Mouse (Mus musculus): ENCODE results near the gene Zzef1. TPM values are rescaled to one million over a fixed set of nuclear protein-coding genes. Genes with fewer than 3 reads are reported as not detected.

Gene Zzef1
- total and polyA plus RNA-seq, 3 experiments: 10.5 to 20.8 (median 16.8) TPM

- no peaks in the 10 kb centered on the region for H3K79me2 ChIP-seq (replicated peaks; ENCODE audit: control insufficient read depth, extremely low read depth, insufficient read depth, poor library complexity, severe bottlenecking)
- H3K9ac ChIP-seq (ENCODE audit: insufficient read depth, low read depth): no peak overlapping the region
- H3K27ac ChIP-seq (ENCODE audit: insufficient read depth, low read depth): no peak overlapping the region
- no peaks in the 10 kb centered on the region for H3K9me3 ChIP-seq (replicated peaks; ENCODE audit: low read length)
- H3K4me2 ChIP-seq (ENCODE audit: insufficient read depth, low read depth, poor library complexity, severe bottlenecking): no peak overlapping the region
- dilution Hi-C loops (cut with MboI; ENCODE audit: extremely low pct_ligation_motif_present, extremely low pct_unique_long_range_greater_than_20kb, low sequenced_read_pairs) (no loop called here), in situ Hi-C loops (cut with MboI; ENCODE audit: low pct_ligation_motif_present, low pct_unique_long_range_greater_than_20kb, low sequenced_read_pairs) (no loop called here)
- TF ChIP-seq MAFK (IDR thresholded peaks at IDR 0.05; ENCODE audit: insufficient replicate concordance, low read length): peak; percentile 48; the same call in 1 of the 2 replicates
- TF ChIP-seq USF2 (conservative IDR thresholded peaks at IDR 0.05; ENCODE audit: low read depth, low read length): no peak
- H3K4me3 ChIP-seq (replicated peaks in 1 of 3; ENCODE audit: low read depth in 2 of 3, low read length in 2 of 3, poor library complexity in 1 of 3): no peak overlapping the region
- no peak for DNase-seq (ENCODE audit: extremely low read depth)
- peaks cover 46 to 82% of the 10 kb centered on the region in 2 experiments for H3K36me3 ChIP-seq (replicated peaks in 1 of 2; ENCODE audit: control insufficient read depth in 1 of 2, insufficient read depth in 1 of 2, low read length in 1 of 2)
- H3K27me3 ChIP-seq (replicated peaks): no peaks in the 10 kb centered on the region
- H3K4me1 ChIP-seq (ENCODE audit: control insufficient read depth in 1 of 2, insufficient read depth in 2 of 2): no peaks in the 10 kb centered on the region
These were observed 50.7 kb downstream of the Zzef1 start for GRCm38 (mm10) chr11:72846685-72847084.

- dilution Hi-C loops (cut with MboI; ENCODE audit: extremely low pct_ligation_motif_present, extremely low pct_unique_long_range_greater_than_20kb, low sequenced_read_pairs): no loop called here
- DNase-seq (ENCODE audit: extremely low read depth): no peak
- in situ Hi-C loops (cut with MboI; ENCODE audit: low pct_ligation_motif_present, low pct_unique_long_range_greater_than_20kb, low sequenced_read_pairs): no loop called here
These were observed 52.0 kb downstream of the Zzef1 start for GRCm38 (mm10) chr11:72847831-72848628.

GRCm38 (mm10) chr11:72850419-72851131 lies 54.5 kb downstream of the Zzef1 start:
- peaks cover 64 to 89% of the 10 kb centered on the region in 2 experiments for H3K36me3 ChIP-seq (replicated peaks in 1 of 2; ENCODE audit: control insufficient read depth in 1 of 2, insufficient read depth in 1 of 2, low read length in 1 of 2)
- dilution Hi-C loops (cut with MboI; ENCODE audit: extremely low pct_ligation_motif_present, extremely low pct_unique_long_range_greater_than_20kb, low sequenced_read_pairs): no loop called here
- no peaks in the 10 kb centered on the region for H3K27me3 ChIP-seq (replicated peaks)
- H3K79me2 ChIP-seq (replicated peaks; ENCODE audit: control insufficient read depth, extremely low read depth, insufficient read depth, poor library complexity, severe bottlenecking): no peaks in the 10 kb centered on the region
- H3K4me3 ChIP-seq (replicated peaks in 1 of 3; ENCODE audit: low read depth in 2 of 3, low read length in 2 of 3, poor library complexity in 1 of 3): no peak overlapping the region
- DNase-seq (ENCODE audit: extremely low read depth): no peak
- H3K9ac ChIP-seq (ENCODE audit: insufficient read depth, low read depth): no peak overlapping the region
- no peaks in the 10 kb centered on the region for H3K9me3 ChIP-seq (replicated peaks; ENCODE audit: low read length)
- H3K4me2 ChIP-seq (ENCODE audit: insufficient read depth, low read depth, poor library complexity, severe bottlenecking): no peak overlapping the region
- no peaks in the 10 kb centered on the region for H3K4me1 ChIP-seq (ENCODE audit: control insufficient read depth in 1 of 2, insufficient read depth in 2 of 2)
- H3K27ac ChIP-seq (ENCODE audit: insufficient read depth, low read depth): no peak overlapping the region
- no peak for TF ChIP-seq JUN (IDR thresholded peaks at IDR 0.05; ENCODE audit: insufficient read depth, low read depth, low read length)
- no peak for TF ChIP-seq ZNF384 (IDR thresholded peaks at IDR 0.05; ENCODE audit: low read depth, low read length)
- no peak for TF ChIP-seq ELF1 (IDR thresholded peaks at IDR 0.05; ENCODE audit: low read depth, low read length)
- no peak for TF ChIP-seq BHLHE40 (IDR thresholded peaks at IDR 0.05; ENCODE audit: low read depth, low read length)
- TF ChIP-seq TCF12 (IDR thresholded peaks at IDR 0.05; ENCODE audit: low read depth, low read length): no peak
- no peak for TF ChIP-seq NELFE (IDR thresholded peaks at IDR 0.05; ENCODE audit: low read depth, low read length)
- no peak for TF ChIP-seq POLR2A (IDR thresholded peaks at IDR 0.05; ENCODE audit: low read depth, low read length)
- no peak for TF ChIP-seq USF2 (conservative IDR thresholded peaks at IDR 0.05; ENCODE audit: low read depth, low read length)
- no peak for TF ChIP-seq USF1 (IDR thresholded peaks at IDR 0.05; ENCODE audit: low read depth, low read length)
- TF ChIP-seq PAX5 (IDR thresholded peaks at IDR 0.05; ENCODE audit: low read length): no peak
- no peak for TF ChIP-seq SMC3 (IDR thresholded peaks at IDR 0.05; ENCODE audit: low read depth, low read length)
- TF ChIP-seq NRF1 (IDR thresholded peaks at IDR 0.05; ENCODE audit: low read depth, low read length): no peak
- TF ChIP-seq UBTF (IDR thresholded peaks at IDR 0.05; ENCODE audit: low read depth, low read length): no peak
- in situ Hi-C loops (cut with MboI; ENCODE audit: low pct_ligation_motif_present, low pct_unique_long_range_greater_than_20kb, low sequenced_read_pairs): no loop called here

More at GRCm38 (mm10) chr11:72847831-72848628, 52.0 kb downstream of the Zzef1 start:
- no peak overlapping the region for H3K4me2 ChIP-seq (ENCODE audit: insufficient read depth, low read depth, poor library complexity, severe bottlenecking)
- no peaks in the 10 kb centered on the region for H3K4me1 ChIP-seq (ENCODE audit: control insufficient read depth in 1 of 2, insufficient read depth in 2 of 2)
- peaks cover 53 to 84% of the 10 kb centered on the region in 2 experiments for H3K36me3 ChIP-seq (replicated peaks in 1 of 2; ENCODE audit: control insufficient read depth in 1 of 2, insufficient read depth in 1 of 2, low read length in 1 of 2)
- no peak overlapping the region for H3K27ac ChIP-seq (ENCODE audit: insufficient read depth, low read depth)
- H3K9ac ChIP-seq (ENCODE audit: insufficient read depth, low read depth): no peak overlapping the region
- no peaks in the 10 kb centered on the region for H3K79me2 ChIP-seq (replicated peaks; ENCODE audit: control insufficient read depth, extremely low read depth, insufficient read depth, poor library complexity, severe bottlenecking)
- TF ChIP-seq POLR2AphosphoS2 (IDR thresholded peaks at IDR 0.05; ENCODE audit: low read depth, low read length): no peak
- TF ChIP-seq CTCF (conservative IDR thresholded peaks at IDR 0.05 in 1 of 2, IDR thresholded peaks at IDR 0.05 in 1 of 2; ENCODE audit: low read depth in 2 of 2, low read length in 2 of 2): no peak
- no peaks in the 10 kb centered on the region for H3K27me3 ChIP-seq (replicated peaks)
- H3K9me3 ChIP-seq (replicated peaks; ENCODE audit: low read length): no peaks in the 10 kb centered on the region
- H3K4me3 ChIP-seq (replicated peaks in 1 of 3; ENCODE audit: low read depth in 2 of 3, low read length in 2 of 3, poor library complexity in 1 of 3): no peak overlapping the region

Measured in CH12.LX (cell line).